Mouse (Mus musculus) myocyte (in vitro differentiated cells): ENCODE data around the gene Fkbp5.

Source experiments
- CEBPB ChIP-seq: IDR thresholded peaks from 2 replicates; pipeline ENCODE4 v1.6.1; 2011; ENCODE audit warnings: mild to moderate bottlenecking, moderate library complexity; ENCODE audit not compliant: poor library complexity, insufficient read depth, severe bottlenecking
- E2F4 ChIP-seq: IDR thresholded peaks from one replicate; pipeline ENCODE4 v1.6.1; 2011; ENCODE audit warnings: mild to moderate bottlenecking, control low read depth, moderate library complexity; ENCODE audit not compliant: insufficient read depth
- MAX ChIP-seq: IDR thresholded peaks from one replicate; pipeline ENCODE4 v1.6.1; 2011; ENCODE audit warnings: low read depth, mild to moderate bottlenecking, control low read depth
- MYOD1 ChIP-seq, 3 experiments: IDR thresholded peaks; one replicate each; pipeline ENCODE4 v1.6.1; 2011; ENCODE audit warnings: control low read depth in 2 of 3, low read depth in 2 of 3, mild to moderate bottlenecking in 2 of 3, moderate library complexity in 1 of 3; ENCODE audit not compliant: insufficient read length in 2 of 3, control insufficient read depth in 1 of 3
- POLR2A ChIP-seq: IDR thresholded peaks from one replicate; pipeline ENCODE4 v1.6.1; 2011; ENCODE audit warnings: low read depth, mild to moderate bottlenecking, control low read depth, moderate library complexity; ENCODE audit not compliant: insufficient read length
- SRF ChIP-seq: IDR thresholded peaks from one replicate; pipeline ENCODE4 v1.6.1; 2011; ENCODE audit warnings: low read depth; ENCODE audit not compliant: control insufficient read depth, insufficient read length
- TCF12 ChIP-seq: IDR thresholded peaks from one replicate; pipeline ENCODE4 v1.6.1; 2011; ENCODE audit warnings: mild to moderate bottlenecking, control low read depth; ENCODE audit not compliant: poor library complexity, insufficient read depth, severe bottlenecking
- TCF3 ChIP-seq: IDR thresholded peaks from one replicate; pipeline ENCODE4 v1.6.1; 2011; ENCODE audit warnings: low read depth, control low read depth; ENCODE audit not compliant: insufficient read length
- USF1 ChIP-seq: IDR thresholded peaks from one replicate; pipeline ENCODE4 v1.6.1; 2011; ENCODE audit warnings: low read depth, mild to moderate bottlenecking, control low read depth, moderate library complexity

GRCm38 (mm10) chr17:28513337-28513736 lies 4.0 kb downstream of the Fkbp5 start:
- TF ChIP-seq POLR2A = no peak
- no peak for TF ChIP-seq E2F4
- no peak for TF ChIP-seq USF1
- TF ChIP-seq TCF3 = no peak
- TF ChIP-seq MAX = no peak
- no peak for TF ChIP-seq SRF
- TF ChIP-seq MYOD1 (IDR thresholded peaks at IDR 0.05; ENCODE audit: control insufficient read depth in 1 of 3, insufficient read length in 2 of 3, low read depth in 2 of 3) = no peak
- TF ChIP-seq TCF12 = no peak
- no peak for TF ChIP-seq CEBPB
